Mouse (Mus musculus): ENCODE data around the gene Jak2. TPM values are rescaled to one million over a fixed set of nuclear protein-coding genes. Genes with fewer than 3 reads are reported as not detected.

Jak2 gene
- polyA plus RNA-seq, 1 experiment = 1.7 TPM

GRCm38 (mm10) chr19:29268788-29269321 lies 17.2 kb downstream of the Jak2 start:
- TF ChIP-seq CTCF (IDR thresholded peaks at IDR 0.05; ENCODE audit: control insufficient read depth, insufficient read depth, insufficient replicate concordance, low read depth, low read length) = no peak
- no peak for TF ChIP-seq POLR2A (IDR thresholded peaks at IDR 0.05; ENCODE audit: control insufficient read depth, low read depth, low read length)
- Histone ChIP-seq H3K4me1 (ENCODE audit: control insufficient read depth, insufficient read depth, low read length) (no peaks in the 10 kb centered on the region), H3K36me3 (ENCODE audit: control insufficient read depth, insufficient read depth, low read length) (no peaks in the 10 kb centered on the region), H3K27me3 (ENCODE audit: control insufficient read depth, insufficient read depth, low read length) (no peaks in the 10 kb centered on the region), H3K27ac (ENCODE audit: control insufficient read depth, insufficient read depth, low read depth, low read length) (no peak overlapping the region), H3K4me3 (ENCODE audit: control insufficient read depth, low read depth, low read length) (no peak overlapping the region)

GRCm38 (mm10) chr19:29270226-29270625 lies 18.6 kb downstream of the Jak2 start:
- H3K4me3 ChIP-seq (ENCODE audit: control insufficient read depth, low read depth, low read length) = no peak overlapping the region
- no peak for TF ChIP-seq CTCF (IDR thresholded peaks at IDR 0.05; ENCODE audit: control insufficient read depth, insufficient read depth, insufficient replicate concordance, low read depth, low read length)
- no peak for TF ChIP-seq POLR2A (IDR thresholded peaks at IDR 0.05; ENCODE audit: control insufficient read depth, low read depth, low read length)
- H3K27me3 ChIP-seq (ENCODE audit: control insufficient read depth, insufficient read depth, low read length) = no peaks in the 10 kb centered on the region
- H3K36me3 ChIP-seq (ENCODE audit: control insufficient read depth, insufficient read depth, low read length) = no peaks in the 10 kb centered on the region
- H3K27ac ChIP-seq (ENCODE audit: control insufficient read depth, insufficient read depth, low read depth, low read length) = no peak overlapping the region
- no peaks in the 10 kb centered on the region for H3K4me1 ChIP-seq (ENCODE audit: control insufficient read depth, insufficient read depth, low read length)

GRCm38 (mm10) chr19:29271147-29271578 lies 19.5 kb downstream of the Jak2 start:
- TF ChIP-seq CTCF (IDR thresholded peaks at IDR 0.05; ENCODE audit: control insufficient read depth, insufficient read depth, insufficient replicate concordance, low read depth, low read length) (no peak), POLR2A (IDR thresholded peaks at IDR 0.05; ENCODE audit: control insufficient read depth, low read depth, low read length) (no peak)
- Histone ChIP-seq H3K36me3 (ENCODE audit: control insufficient read depth, insufficient read depth, low read length) (no peaks in the 10 kb centered on the region), H3K4me3 (ENCODE audit: control insufficient read depth, low read depth, low read length) (no peak overlapping the region), H3K27ac (ENCODE audit: control insufficient read depth, insufficient read depth, low read depth, low read length) (no peak overlapping the region), H3K27me3 (ENCODE audit: control insufficient read depth, insufficient read depth, low read length) (no peaks in the 10 kb centered on the region), H3K4me1 (ENCODE audit: control insufficient read depth, insufficient read depth, low read length) (no peaks in the 10 kb centered on the region)

GRCm38 (mm10) chr19:29272011-29272809 lies 20.6 kb downstream of the Jak2 start:
- Histone ChIP-seq H3K4me3 (ENCODE audit: control insufficient read depth, low read depth, low read length) (no peak overlapping the region), H3K27ac (ENCODE audit: control insufficient read depth, insufficient read depth, low read depth, low read length) (no peak overlapping the region), H3K36me3 (ENCODE audit: control insufficient read depth, insufficient read depth, low read length) (no peaks in the 10 kb centered on the region), H3K27me3 (ENCODE audit: control insufficient read depth, insufficient read depth, low read length) (no peaks in the 10 kb centered on the region), H3K4me1 (ENCODE audit: control insufficient read depth, insufficient read depth, low read length) (no peaks in the 10 kb centered on the region)
- TF ChIP-seq POLR2A (IDR thresholded peaks at IDR 0.05; ENCODE audit: control insufficient read depth, low read depth, low read length) = no peak
- TF ChIP-seq CTCF (IDR thresholded peaks at IDR 0.05; ENCODE audit: control insufficient read depth, insufficient read depth, insufficient replicate concordance, low read depth, low read length) = no peak

GRCm38 (mm10) chr19:29276414-29276813 lies 24.8 kb downstream of the Jak2 start:
- Histone ChIP-seq H3K4me3 (ENCODE audit: control insufficient read depth, low read depth, low read length) (no peak overlapping the region), H3K4me1 (ENCODE audit: control insufficient read depth, insufficient read depth, low read length) (no peaks in the 10 kb centered on the region), H3K36me3 (ENCODE audit: control insufficient read depth, insufficient read depth, low read length) (no peaks in the 10 kb centered on the region), H3K27ac (ENCODE audit: control insufficient read depth, insufficient read depth, low read depth, low read length) (no peak overlapping the region), H3K27me3 (ENCODE audit: control insufficient read depth, insufficient read depth, low read length) (no peaks in the 10 kb centered on the region)
- no peak for TF ChIP-seq POLR2A (IDR thresholded peaks at IDR 0.05; ENCODE audit: control insufficient read depth, low read depth, low read length)

- Histone ChIP-seq H3K4me3 (ENCODE audit: control insufficient read depth, low read depth, low read length) (no peak overlapping the region), H3K36me3 (ENCODE audit: control insufficient read depth, insufficient read depth, low read length) (no peaks in the 10 kb centered on the region), H3K27ac (ENCODE audit: control insufficient read depth, insufficient read depth, low read depth, low read length) (no peak overlapping the region), H3K27me3 (ENCODE audit: control insufficient read depth, insufficient read depth, low read length) (no peaks in the 10 kb centered on the region), H3K4me1 (ENCODE audit: control insufficient read depth, insufficient read depth, low read length) (no peaks in the 10 kb centered on the region)
- TF ChIP-seq CTCF (IDR thresholded peaks at IDR 0.05; ENCODE audit: control insufficient read depth, insufficient read depth, insufficient replicate concordance, low read depth, low read length) (no peak), POLR2A (IDR thresholded peaks at IDR 0.05; ENCODE audit: control insufficient read depth, low read depth, low read length) (no peak)
These were observed 27.4 kb downstream of the Jak2 start for GRCm38 (mm10) chr19:29278944-29279587.

- no peaks in the 10 kb centered on the region for H3K27me3 ChIP-seq (ENCODE audit: control insufficient read depth, insufficient read depth, low read length)
- TF ChIP-seq POLR2A (IDR thresholded peaks at IDR 0.05; ENCODE audit: control insufficient read depth, low read depth, low read length) (no peak), CTCF (IDR thresholded peaks at IDR 0.05; ENCODE audit: control insufficient read depth, insufficient read depth, insufficient replicate concordance, low read depth, low read length) (no peak)
- H3K4me1 ChIP-seq (ENCODE audit: control insufficient read depth, insufficient read depth, low read length) = no peaks in the 10 kb centered on the region
- H3K4me3 ChIP-seq (ENCODE audit: control insufficient read depth, low read depth, low read length) = no peak overlapping the region
- H3K36me3 ChIP-seq (ENCODE audit: control insufficient read depth, insufficient read depth, low read length) = no peaks in the 10 kb centered on the region
- H3K27ac ChIP-seq (ENCODE audit: control insufficient read depth, insufficient read depth, low read depth, low read length) = no peak overlapping the region
These were observed 33.8 kb downstream of the Jak2 start for GRCm38 (mm10) chr19:29285451-29285869.

Measured in testis, adult 2 months (tissue).